Comparison of ENCODE assay signal across 9 mouse cellular contexts in the genomic region with DNA sequence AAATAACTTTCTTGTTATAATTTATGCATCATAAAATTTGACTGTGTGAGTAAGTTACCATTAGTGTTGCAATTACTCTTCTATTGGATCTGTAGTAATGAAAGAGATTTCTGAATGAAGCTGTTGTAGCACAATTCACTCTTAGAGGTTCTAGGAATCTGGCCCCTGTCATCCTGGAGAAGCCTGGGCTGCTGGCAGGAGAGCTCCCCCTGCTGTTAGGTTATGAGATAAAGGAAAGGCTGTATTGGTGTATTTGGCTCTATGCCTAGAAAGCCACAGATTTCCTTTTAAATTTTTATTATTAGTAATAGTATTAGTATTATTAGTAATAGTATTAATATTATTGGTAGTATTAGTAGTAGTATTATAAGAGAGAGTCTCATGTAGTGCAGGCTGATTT.
DNase-seq lines count a peak whose midpoint lies in the region; ATAC-seq and TF ChIP-seq lines count a peak whose summit lies in the region.
"Had no signal": no experiment of that assay in that cellular context is flagged by ENCODE, and none has a peak within 500 bp of the region (broad histone marks: within the 10 kb centered on the region; RNA-seq: fewer than 3 reads in every experiment).

No protein-coding gene starts in this region.

- no peak overlapping the region for H3K27ac ChIP-seq in liver, postnatal 0 days (ENCODE audit: low read depth)
- H3K27ac ChIP-seq in liver, embryonic 11.5 days (ENCODE audit: low read depth, low read length) = no peak overlapping the region
- H3K27ac ChIP-seq: lung, embryonic 15.5 days had no signal

- no peak overlapping the region for H3K4me2 ChIP-seq in liver, postnatal 0 days (ENCODE audit: low read depth, low read length)
- H3K4me2 ChIP-seq in liver, embryonic 11.5 days = no peak overlapping the region
- H3K4me2 ChIP-seq: lung, embryonic 15.5 days had no signal

- no peaks in the 10 kb centered on the region for H3K36me3 ChIP-seq in liver, postnatal 0 days (replicated peaks; ENCODE audit: insufficient read depth, low read length)
- H3K36me3 ChIP-seq in liver, embryonic 11.5 days (ENCODE audit: control insufficient read depth, insufficient read depth, low read length) = no peaks in the 10 kb centered on the region
- H3K36me3 ChIP-seq: lung, embryonic 15.5 days had no signal

- TF ChIP-seq POLR2A in lung, adult 2 months (IDR thresholded peaks at IDR 0.05; ENCODE audit: borderline replicate concordance, extremely low read depth, low read depth, low read length) = no peak

- peak; percentile 9 for DNase-seq in cerebellum, adult 9-10 months
- no peak for DNase-seq in cerebellum, adult 11 months
- no peak for DNase-seq in liver, postnatal 0 days
- no peak for DNase-seq in liver, embryonic 11.5 days (ENCODE audit: low spot score)
- peak; percentile 1 for DNase-seq in adrenal gland, adult 8-10 months
- no peak for DNase-seq in lung, adult 2 months

- no peaks in the 10 kb centered on the region for H3K27me3 ChIP-seq in liver, postnatal 0 days (ENCODE audit: insufficient read depth, low read length)
- H3K27me3 ChIP-seq in liver, embryonic 11.5 days (replicated peaks; ENCODE audit: control insufficient read depth, insufficient read depth, low read length) = no peaks in the 10 kb centered on the region
- H3K27me3 ChIP-seq: lung, embryonic 15.5 days had no signal

- H3K9ac ChIP-seq in liver, postnatal 0 days (replicated peaks) = no peak overlapping the region
- H3K9ac ChIP-seq in liver, embryonic 11.5 days (ENCODE audit: low read depth, low read length) = no peak overlapping the region
- H3K9ac ChIP-seq: lung, embryonic 15.5 days had no signal

- peak; percentile 66 for TF ChIP-seq CTCF in liver, postnatal 0 days (IDR thresholded peaks at IDR 0.05; ENCODE audit: low read depth)
- TF ChIP-seq CTCF in lung, adult 2 months (IDR thresholded peaks at IDR 0.05; ENCODE audit: insufficient read depth, low read length) = peak; percentile 58

- ATAC-seq in liver, postnatal 0 days = no peak
- ATAC-seq in liver, embryonic 11.5 days (replicated peaks; ENCODE audit: low FRiP score) = no peak
- peak; percentile 53 for ATAC-seq in granulocyte monocyte progenitor cell, adult 5-6 weeks (replicated peaks; ENCODE audit: poor library complexity, severe bottlenecking)
- no peak for ATAC-seq in erythroid progenitor cell, adult 5-6 weeks (replicated peaks; ENCODE audit: low FRiP score, poor library complexity, severe bottlenecking)

- no peaks in the 10 kb centered on the region for H3K9me3 ChIP-seq in liver, postnatal 0 days (ENCODE audit: low read length)
- no peaks in the 10 kb centered on the region for H3K9me3 ChIP-seq in liver, embryonic 11.5 days (ENCODE audit: control insufficient read depth, low read length)
- H3K9me3 ChIP-seq: lung, embryonic 15.5 days had no signal

- no peak for TF ChIP-seq EP300 in liver, postnatal 0 days (IDR thresholded peaks at IDR 0.05; ENCODE audit: low read depth)

- H3K4me1 ChIP-seq in liver, postnatal 0 days (ENCODE audit: insufficient read depth) = no peaks in the 10 kb centered on the region
- no peaks in the 10 kb centered on the region for H3K4me1 ChIP-seq in liver, embryonic 11.5 days (replicated peaks; ENCODE audit: control insufficient read depth, insufficient read depth, low read length)
- H3K4me1 ChIP-seq in lung, adult 2 months (ENCODE audit: control insufficient read depth, insufficient read depth, low read length) = no peaks in the 10 kb centered on the region
- H3K4me1 ChIP-seq: lung, embryonic 15.5 days had no signal

- H3K4me3 ChIP-seq in liver, postnatal 0 days (ENCODE audit: low read depth, low read length) = no peak overlapping the region
- no peak overlapping the region for H3K4me3 ChIP-seq in liver, embryonic 11.5 days (ENCODE audit: low read depth, low read length)
- H3K4me3 ChIP-seq in lung, adult 2 months (replicated peaks; ENCODE audit: extremely low read depth, low read depth, low read length) = no peak overlapping the region
- H3K4me3 ChIP-seq: lung, embryonic 15.5 days had no signal

Comparison
In these comparisons a context has a peak if more than half of its experiments do, and no peak if none do; other contexts are left out.
1. DNase-seq: peak in cerebellum, adult 9-10 months (single experiment) and adrenal gland, adult 8-10 months (single experiment); none in cerebellum, adult 11 months (single experiment), liver, postnatal 0 days (single experiment), liver, embryonic 11.5 days (single experiment) and lung, adult 2 months (single experiment).